Mouse (Mus musculus) stomach, embryonic 16.5 days (tissue): ENCODE measurements around the gene Tmigd3. TPM values are rescaled to one million over a fixed set of nuclear protein-coding genes. Genes with fewer than 3 reads are reported as not detected.

Experiments used
- ATAC-seq: fragments of 200-750 bp; cut with Nextera tagmentation; 2 replicates; pipeline ENCODE4 v1.8.0; 2017; ENCODE audit warnings: moderate number of reproducible peaks, moderate TSS enrichment; ENCODE audit not compliant: insufficient read depth, low FRiP score
- H3K27ac ChIP-seq: fragments of 300-500 bp; sonication (generic); 2 replicates; pipeline ENCODE4 v1.5.1; 2014; ENCODE audit warnings: low read length
- H3K27me3 ChIP-seq: fragments of 300-500 bp; sonication (generic); 2 replicates; pipeline ENCODE4 v1.6.1; 2014; ENCODE audit warnings: low read length, control low read depth, mixed read lengths; ENCODE audit not compliant: control insufficient read depth, insufficient read depth
- H3K36me3 ChIP-seq: fragments of 300-500 bp; sonication (generic); 2 replicates; pipeline ENCODE4 v1.6.1; 2014; ENCODE audit warnings: low read length; ENCODE audit not compliant: control insufficient read depth, insufficient read depth
- H3K4me1 ChIP-seq: fragments of 300-500 bp; sonication (generic); 2 replicates; pipeline ENCODE4 v1.6.1; 2014; ENCODE audit warnings: low read length, control low read depth, mixed read lengths; ENCODE audit not compliant: control insufficient read depth, insufficient read depth
- H3K4me2 ChIP-seq: fragments of 300-500 bp; sonication (generic); 2 replicates; pipeline ENCODE4 v1.6.1; 2014; ENCODE audit warnings: low read depth, low read length, mixed read lengths
- H3K4me3 ChIP-seq: fragments of 300-500 bp; sonication (generic); replicated peaks from 2 replicates; pipeline ENCODE4 v1.5.1; 2014; ENCODE audit warnings: mild to moderate bottlenecking, low read length
- H3K9ac ChIP-seq: fragments of 300-500 bp; sonication (generic); 2 replicates; pipeline ENCODE4 v1.6.1; 2014; ENCODE audit warnings: low read length
- H3K9me3 ChIP-seq: fragments of 300-500 bp; sonication (generic); replicated peaks from 2 replicates; pipeline ENCODE4 v1.6.1; 2016; ENCODE audit warnings: low read length, control low read depth; ENCODE audit not compliant: control insufficient read depth
- WGBS: fragments of 180-500 bp; shearing (Covaris S2); extraction: QIAGEN DNeasy Blood & Tissue Kit; methylation state at CpG from one replicate; pipeline ENCODE4 v1.1.7; 2014; 5-methylcytosine and 5-hydroxymethylcytosine counted together
- polyA plus RNA-seq: library from polyadenylated mRNA; unstranded; fragments of >200 nt; fragmentation: Nextera tagmentation; extraction: Ambion mirVana; gene quantifications from 2 replicates; pipeline ENCODE4 v1.2.1, GENCODE M21; 2015

The Tmigd3 gene
- polyA plus RNA-seq, 1 experiment from 2014 or later: 0.44 TPM

GRCm38 (mm10) chr3:105882105-105882504 is 11.4 kb downstream of the Tmigd3 start:
- Histone ChIP-seq H3K4me1 (no peaks in the 10 kb centered on the region), H3K9ac (no peak overlapping the region), H3K9me3 (no peaks in the 10 kb centered on the region), H3K36me3 (no peaks in the 10 kb centered on the region), H3K27me3 (no peaks in the 10 kb centered on the region), H3K4me3 (no peak overlapping the region), H3K4me2 (no peak overlapping the region), H3K27ac (no peak overlapping the region)
- no peak for ATAC-seq
- 85% methylated on average over 7 of the region's 7 CpGs for WGBS

- no peaks in the 10 kb centered on the region for H3K36me3 ChIP-seq
- H3K4me3 ChIP-seq: no peak overlapping the region
- H3K27ac ChIP-seq: no peak overlapping the region
- H3K9ac ChIP-seq: no peak overlapping the region
- H3K4me1 ChIP-seq: no peaks in the 10 kb centered on the region
- WGBS: 85% methylated on average over 2 of the region's 2 CpGs
- ATAC-seq: no peak
- H3K4me2 ChIP-seq: no peak overlapping the region
- no peaks in the 10 kb centered on the region for H3K27me3 ChIP-seq
- H3K9me3 ChIP-seq: no peaks in the 10 kb centered on the region
Observed at GRCm38 (mm10) chr3:105883111-105883510, 12.4 kb downstream of the Tmigd3 start.

- no peak overlapping the region for H3K9ac ChIP-seq
- no peak overlapping the region for H3K4me2 ChIP-seq
- no peak overlapping the region for H3K4me3 ChIP-seq
- H3K27me3 ChIP-seq: no peaks in the 10 kb centered on the region
- WGBS: 76% methylated on average over 3 of the region's 3 CpGs
- no peak for ATAC-seq
- no peak overlapping the region for H3K27ac ChIP-seq
- no peaks in the 10 kb centered on the region for H3K36me3 ChIP-seq
- no peaks in the 10 kb centered on the region for H3K9me3 ChIP-seq
- H3K4me1 ChIP-seq: peaks cover 14% of the 10 kb centered on the region
Observed at GRCm38 (mm10) chr3:105888961-105889360, 18.3 kb downstream of the Tmigd3 start.

GRCm38 (mm10) chr3:105890220-105890619 is 19.5 kb downstream of the Tmigd3 start:
- H3K27ac ChIP-seq: no peak overlapping the region
- no peak overlapping the region for H3K4me3 ChIP-seq
- no peaks in the 10 kb centered on the region for H3K27me3 ChIP-seq
- peaks cover 25% of the 10 kb centered on the region for H3K4me1 ChIP-seq
- no peak for ATAC-seq
- no peaks in the 10 kb centered on the region for H3K9me3 ChIP-seq
- WGBS: 64% methylated on average over 4 of the region's 4 CpGs
- no peak overlapping the region for H3K4me2 ChIP-seq
- H3K9ac ChIP-seq: 0 out of 2 replicates have a peak overlapping the region, but pooled peaks have one; percentile 6
- no peaks in the 10 kb centered on the region for H3K36me3 ChIP-seq

- no peaks in the 10 kb centered on the region for H3K9me3 ChIP-seq
- H3K27me3 ChIP-seq: no peaks in the 10 kb centered on the region
- H3K9ac ChIP-seq: no peak overlapping the region
- no peak for ATAC-seq
- no peak overlapping the region for H3K4me3 ChIP-seq
- 0 out of 2 replicates have a peak overlapping the region, but pooled peaks have one; percentile 14 for H3K27ac ChIP-seq
- peaks cover 25% of the 10 kb centered on the region for H3K4me1 ChIP-seq
- no peaks in the 10 kb centered on the region for H3K36me3 ChIP-seq
- WGBS: 59% methylated on average over 3 of the region's 3 CpGs
- no peak overlapping the region for H3K4me2 ChIP-seq
Observed at GRCm38 (mm10) chr3:105891141-105891540, 20.4 kb downstream of the Tmigd3 start.

GRCm38 (mm10) chr3:105891760-105892571 is 21.3 kb downstream of the Tmigd3 start:
- Histone ChIP-seq H3K27me3 (no peaks in the 10 kb centered on the region), H3K4me1 (peaks cover 25% of the 10 kb centered on the region), H3K9me3 (no peaks in the 10 kb centered on the region), H3K36me3 (no peaks in the 10 kb centered on the region), H3K27ac (peak overlapping the region; percentile 65), H3K4me3 (no peak overlapping the region), H3K9ac (no peak overlapping the region), H3K4me2 (peak overlapping the region; percentile 6; the same call in 1 of the 2 replicates)
- no peak for ATAC-seq
- WGBS: 74% methylated on average over 10 of the region's 10 CpGs

- H3K4me2 ChIP-seq: peak overlapping the region; percentile 6; the same call in 1 of the 2 replicates
- peaks cover 26% of the 10 kb centered on the region for H3K4me1 ChIP-seq
- no peak overlapping the region for H3K4me3 ChIP-seq
- 72% methylated on average over 19 of the region's 19 CpGs for WGBS
- H3K9me3 ChIP-seq: no peaks in the 10 kb centered on the region
- no peaks in the 10 kb centered on the region for H3K27me3 ChIP-seq
- H3K36me3 ChIP-seq: no peaks in the 10 kb centered on the region
- ATAC-seq: no peak
- peak overlapping the region; percentile 65 for H3K27ac ChIP-seq
- H3K9ac ChIP-seq: no peak overlapping the region
Observed at GRCm38 (mm10) chr3:105892572-105893495, 22.1 kb downstream of the Tmigd3 start.

- Histone ChIP-seq H3K4me3 (no peak overlapping the region), H3K9me3 (no peaks in the 10 kb centered on the region), H3K27ac (peak overlapping the region; percentile 92), H3K4me2 (no peak overlapping the region; the same call in 1 of the 2 replicates), H3K4me1 (peaks cover 32% of the 10 kb centered on the region), H3K36me3 (no peaks in the 10 kb centered on the region), H3K9ac (peak overlapping the region; percentile 36; the same call in 1 of the 2 replicates), H3K27me3 (no peaks in the 10 kb centered on the region)
- WGBS: 30% methylated on average over 6 of the region's 6 CpGs
- ATAC-seq: peak; percentile 26; the same call in 1 of the 2 replicates
Observed at GRCm38 (mm10) chr3:105893941-105894391, 23.3 kb downstream of the Tmigd3 start.
